In genomic region chr12:54657226-54657625, GRCm38 (mm10) we compare ENCODE assay signal across 9 mouse cellular contexts. TPM values are rescaled to one million over a fixed set of nuclear protein-coding genes. Genes with fewer than 3 reads are reported as not detected.
DNase-seq lines count a peak whose midpoint lies in the region; ATAC-seq and TF ChIP-seq lines count a peak whose summit lies in the region.
"Had no signal": no experiment of that assay in that cellular context is flagged by ENCODE, and none has a peak within 500 bp of the region (broad histone marks: within the 10 kb centered on the region; RNA-seq: fewer than 3 reads in every experiment).

No protein-coding gene starts in this region.

- DNase-seq in heart, adult 11 months, result peak; percentile 54
- no peak for DNase-seq in heart, postnatal 25 days (ENCODE audit: low spot score)
- no peak for DNase-seq in forebrain, postnatal 0 days
- DNase-seq in layer of hippocampus, adult 9-11 months, result no peak

- H3K4me2 ChIP-seq in forebrain, postnatal 0 days (ENCODE audit: low read depth), result peak overlapping the region; percentile 62
- peak overlapping the region; percentile 95 for H3K4me2 ChIP-seq in liver, embryonic 15.5 days

- peaks cover 36% of the 10 kb centered on the region for H3K4me1 ChIP-seq in E14TG2a.4 (replicated peaks; ENCODE audit: low read depth, low read length)
- peaks cover 9% of the 10 kb centered on the region for H3K4me1 ChIP-seq in forebrain, postnatal 0 days (ENCODE audit: insufficient read depth)
- H3K4me1 ChIP-seq in liver, embryonic 15.5 days (replicated peaks), result peaks cover 47% of the 10 kb centered on the region

- no peak overlapping the region for H3K27ac ChIP-seq in forebrain, postnatal 0 days (ENCODE audit: low read depth, low read length)
- no peak overlapping the region for H3K27ac ChIP-seq in liver, embryonic 15.5 days (replicated peaks)

- WGBS in forebrain, postnatal 0 days, result 61% methylated on average over 2 of the region's 2 CpGs
- 51% methylated on average over 2 of the region's 2 CpGs for WGBS in liver, embryonic 15.5 days (ENCODE audit: insufficient replicate concordance)

- peaks cover 4% of the 10 kb centered on the region for H3K27me3 ChIP-seq in E14TG2a.4 (ENCODE audit: insufficient read depth, low read length)
- H3K27me3 ChIP-seq in forebrain, postnatal 0 days (ENCODE audit: insufficient read depth, low read length), result no peaks in the 10 kb centered on the region
- H3K27me3 ChIP-seq in liver, embryonic 15.5 days, result no peaks in the 10 kb centered on the region
- H3K27me3 ChIP-seq: megakaryocyte, embryonic 14.5 days had no signal

- H3K9me3 ChIP-seq in E14TG2a.4 (ENCODE audit: low read length), result no peaks in the 10 kb centered on the region
- H3K9me3 ChIP-seq in forebrain, postnatal 0 days (ENCODE audit: low read length), result no peaks in the 10 kb centered on the region
- no peaks in the 10 kb centered on the region for H3K9me3 ChIP-seq in liver, embryonic 15.5 days (replicated peaks)
- H3K9me3 ChIP-seq: megakaryocyte, embryonic 14.5 days had no signal

- H3K36me3 ChIP-seq in E14TG2a.4 (ENCODE audit: insufficient read depth, low read length), result no peaks in the 10 kb centered on the region
- no peaks in the 10 kb centered on the region for H3K36me3 ChIP-seq in forebrain, postnatal 0 days (ENCODE audit: insufficient read depth)
- no peaks in the 10 kb centered on the region for H3K36me3 ChIP-seq in liver, embryonic 15.5 days (replicated peaks)

- no peak overlapping the region for H3K9ac ChIP-seq in forebrain, postnatal 0 days
- H3K9ac ChIP-seq in liver, embryonic 15.5 days, result peak overlapping the region; percentile 53; the same call in 1 of the 2 replicates

- intact Hi-C loops in heart, postnatal 25 days (cut with DNase I), result loop anchor here (2.0 kb wide), 1 partner anchor 38 kb away; the partner anchor contains the start of gene Eapp

- no peak for ATAC-seq in forebrain, postnatal 0 days
- no peak for ATAC-seq in liver, embryonic 15.5 days (ENCODE audit: insufficient read depth)
- no peak for ATAC-seq in inflammation-experienced regulatory T-cells, adult 6 months
- ATAC-seq in granulocyte monocyte progenitor cell, adult 5-6 weeks (replicated peaks; ENCODE audit: poor library complexity, severe bottlenecking), result no peak

- peak overlapping the region; percentile 81 for H3K4me3 ChIP-seq in E14TG2a.4 (replicated peaks; ENCODE audit: low read length)
- peak overlapping the region; percentile 72 for H3K4me3 ChIP-seq in forebrain, postnatal 0 days (ENCODE audit: low read depth, low read length)
- peak overlapping the region; percentile 82; the same call in 1 of the 2 replicates for H3K4me3 ChIP-seq in liver, embryonic 15.5 days (replicated peaks)

- no peak for TF ChIP-seq CTCF in E14TG2a.4 (conservative IDR thresholded peaks at IDR 0.05; ENCODE audit: low read length)
- no peak for TF ChIP-seq CTCF in forebrain, postnatal 0 days (IDR thresholded peaks at IDR 0.05; ENCODE audit: low read depth)

RNA-seq across cellular contexts. Expression of gene Sptssa, which starts 0.9 kb away (rescaled TPM):
- 10 to 100 TPM; 34.2 to 35.2 TPM for total RNA-seq in heart, postnatal 25 days (2021)
- 70.6 and 78.6 TPM in 2 replicates for total RNA-seq in forebrain, postnatal 0 days (2014; rRNA removed)
- 206 TPM in 2 replicates for polyA plus RNA-seq in forebrain, postnatal 0 days (2015; fragmentation: Nextera tagmentation; extraction: Ambion mirVana)
- polyA plus RNA-seq in liver, embryonic 15.5 days (2015; fragmentation: Nextera tagmentation; extraction: Ambion mirVana), result 76.4 and 80.3 TPM in 2 replicates
- polyA plus RNA-seq in inflammation-experienced regulatory T-cells, adult 6 months (2017; shearing (Covaris generic)), result 100 to 1,000 TPM; 190 to 247 (median 231) TPM
- 203 and 212 TPM in 2 replicates for total RNA-seq in granulocyte monocyte progenitor cell, adult 5-6 weeks (2014; fragmentation: Nextera tagmentation)
- 155 and 195 TPM in 2 replicates for total RNA-seq in granulocyte monocyte progenitor cell, adult 5-6 weeks (2017)

RNA-seq across cellular contexts. Expression of gene Eapp, which starts 38.5 kb away (rescaled TPM):
- 10 to 100 TPM; 25.7 to 28.3 TPM for total RNA-seq in heart, postnatal 25 days (2021)
- 34.5 and 38.9 TPM in 2 replicates for total RNA-seq in forebrain, postnatal 0 days (2014; rRNA removed)
- polyA plus RNA-seq in forebrain, postnatal 0 days (2015; fragmentation: Nextera tagmentation; extraction: Ambion mirVana), result 94.9 and 105 TPM in 2 replicates
- 32.2 and 36.2 TPM in 2 replicates for polyA plus RNA-seq in liver, embryonic 15.5 days (2015; fragmentation: Nextera tagmentation; extraction: Ambion mirVana)
- 100 to 1,000 TPM; 126 to 159 (median 145) TPM for polyA plus RNA-seq in inflammation-experienced regulatory T-cells, adult 6 months (2017; shearing (Covaris generic))
- 49.9 and 62.1 TPM in 2 replicates for total RNA-seq in granulocyte monocyte progenitor cell, adult 5-6 weeks (2014; fragmentation: Nextera tagmentation)
- 50.8 and 73.5 TPM in 2 replicates for total RNA-seq in granulocyte monocyte progenitor cell, adult 5-6 weeks (2017)
